Mouse (Mus musculus) liver, embryonic 14 days (tissue): ENCODE results near the gene Olfr250. TPM values are rescaled to one million over a fixed set of nuclear protein-coding genes. Genes with fewer than 3 reads are reported as not detected.

ENCODE experiments used
- polyA plus RNA-seq: library from polyadenylated mRNA; depleted of rRNA; stranded (reverse); fragments of >200 nt; gene quantifications from 2 replicates; pipeline ENCODE4 v1.2.3, GENCODE M21; 2012; rRNA removed

The Olfr250 gene
- not detected in 2 replicates for polyA plus RNA-seq

DNA sequence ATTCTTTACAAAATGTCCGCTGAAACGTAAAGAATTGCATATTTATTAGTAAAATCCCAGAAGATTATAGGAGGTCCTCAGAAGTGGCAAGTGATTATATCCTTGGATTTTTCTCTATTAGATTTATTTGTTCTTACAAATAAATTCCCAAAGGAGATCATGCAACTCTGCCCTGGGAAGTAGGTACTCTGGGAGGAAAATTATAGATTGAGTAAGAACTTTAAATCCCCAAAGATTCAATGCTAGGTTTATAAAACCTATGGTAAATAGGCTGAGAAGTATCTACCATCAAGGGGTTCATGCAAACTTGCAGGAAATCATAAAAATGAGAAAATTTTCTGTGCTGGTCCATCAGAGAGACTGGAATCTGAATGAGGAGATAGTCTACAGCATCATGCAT is at the start of gene Olfr250:
Olfr250 (plus strand) TSS at position 301 of the 400 bp plus-strand sequence.

DNA sequence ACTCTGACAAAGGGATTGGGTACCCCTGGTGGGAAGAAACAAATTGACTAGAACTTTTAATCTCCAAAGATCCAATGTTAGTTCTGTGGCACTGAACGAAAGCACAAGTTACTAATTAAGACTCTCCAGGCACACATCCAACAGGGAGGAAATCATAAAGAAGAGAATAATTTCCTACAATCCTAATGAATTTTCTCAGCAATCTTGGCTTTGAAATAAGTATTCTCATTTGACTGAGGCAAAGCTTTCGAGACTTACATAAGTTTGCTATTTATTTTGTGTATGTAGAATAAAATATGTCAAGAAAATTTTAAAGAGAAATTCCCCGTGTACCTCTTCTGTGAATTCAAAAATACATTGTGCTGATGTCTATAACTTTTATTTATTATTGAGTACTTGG is 37.9 kb upstream of the Olfr250 start, which contains the start of gene Olfr25:
Olfr25 (plus strand) TSS at position 301 of the 400 bp plus-strand sequence.

DNA sequence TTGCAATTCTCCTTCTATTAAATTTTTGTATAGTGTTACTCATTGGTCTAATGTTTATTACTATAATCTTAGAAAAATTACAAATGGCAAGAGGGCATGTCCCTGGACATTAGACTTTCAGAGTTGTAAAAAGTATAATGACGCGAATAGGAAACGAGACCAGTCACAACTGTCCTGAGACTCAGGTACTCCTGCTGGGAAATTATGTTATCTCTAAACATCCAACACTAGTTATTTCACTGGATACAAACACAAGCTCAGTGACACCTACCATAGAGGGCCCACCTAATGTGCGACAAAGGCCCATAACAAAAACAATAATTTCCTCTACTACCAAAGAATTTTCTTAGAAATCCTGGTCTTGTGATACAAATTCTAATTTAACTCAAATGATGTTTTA is 18.6 kb upstream of the Olfr250 start, which contains the start of gene Olfr898:
Olfr898 (plus strand) TSS at position 301 of the 400 bp plus-strand sequence.

DNA sequence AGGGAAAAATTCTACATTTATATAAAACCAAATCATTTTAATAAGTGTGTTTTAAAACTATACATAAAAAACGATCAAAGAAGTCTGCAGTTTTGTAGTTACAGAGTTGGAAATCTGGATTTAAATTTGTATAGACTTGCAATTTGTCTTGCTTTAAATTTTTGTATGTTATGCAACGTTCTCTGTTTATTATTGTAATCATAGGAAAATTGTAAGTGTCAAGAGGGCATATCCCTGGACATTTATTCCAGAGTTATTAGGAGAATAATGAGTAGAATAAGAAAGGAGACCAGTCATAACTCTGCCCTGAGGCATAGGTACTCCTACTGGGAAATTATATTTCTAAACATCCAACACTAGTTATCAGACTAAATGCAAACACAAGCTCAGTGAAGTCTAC is 10.1 kb downstream of the Olfr250 start, which contains the start of gene Olfr251:
Olfr251 (plus strand) TSS at position 301 of the 400 bp plus-strand sequence.

DNA sequence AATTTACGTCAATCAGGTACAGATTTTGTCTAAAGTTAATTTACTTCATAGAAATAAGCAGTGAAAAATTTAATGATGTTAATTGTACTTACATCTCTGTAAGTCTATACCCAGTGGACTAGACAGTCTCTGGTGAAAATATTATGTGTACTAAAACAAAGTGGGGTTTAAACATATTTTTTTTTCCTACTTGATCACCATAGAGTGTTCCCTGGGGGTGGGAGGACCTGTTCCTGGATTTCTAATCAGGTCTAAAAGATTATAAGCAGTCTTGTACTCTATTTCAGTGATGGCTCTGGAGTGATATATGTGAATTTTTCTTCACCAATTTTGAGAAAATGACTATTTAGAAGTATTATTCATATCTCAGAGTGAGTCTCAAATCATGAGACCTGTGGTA is 34.7 kb downstream of the Olfr250 start, which contains the start of gene Olfr147:
Olfr147 (plus strand) TSS at position 301 of the 400 bp plus-strand sequence.

Other genes with a start within 250 kb of the Olfr250 start
- not detected in 2 replicates for gene Olfr890, start 224.4 kb upstream of the Olfr250 start, polyA plus RNA-seq
- not detected in 2 replicates for gene Olfr891, start 186.1 kb upstream of the Olfr250 start, polyA plus RNA-seq
- not detected in 2 replicates for gene Olfr893, start 158.5 kb upstream of the Olfr250 start, polyA plus RNA-seq
- not detected in 2 replicates for gene Olfr894, start 148.8 kb upstream of the Olfr250 start, polyA plus RNA-seq
- not detected in 2 replicates for gene Olfr143, start 114.1 kb upstream of the Olfr250 start, polyA plus RNA-seq
- not detected in 2 replicates for gene Olfr895, start 99.0 kb upstream of the Olfr250 start, polyA plus RNA-seq
- gene Olfr896-ps1, start 75.8 kb upstream of the Olfr250 start, polyA plus RNA-seq = not detected in 2 replicates
- not detected in 2 replicates for gene Olfr25, start 37.8 kb upstream of the Olfr250 start, polyA plus RNA-seq
- not detected in 2 replicates for gene Olfr898, start 18.5 kb upstream of the Olfr250 start, polyA plus RNA-seq
- not detected in 2 replicates for gene Olfr251, start 10.2 kb downstream of the Olfr250 start, polyA plus RNA-seq
- gene Olfr147, start 34.8 kb downstream of the Olfr250 start, polyA plus RNA-seq = not detected in 2 replicates
- gene Olfr901, start 62.6 kb downstream of the Olfr250 start, polyA plus RNA-seq = not detected in 2 replicates
- not detected in 2 replicates for gene Olfr902, start 80.8 kb downstream of the Olfr250 start, polyA plus RNA-seq
- not detected in 2 replicates for gene Olfr904, start 96.2 kb downstream of the Olfr250 start, polyA plus RNA-seq
- gene Olfr905, start 104.2 kb downstream of the Olfr250 start, polyA plus RNA-seq = not detected in 2 replicates
- not detected in 2 replicates for gene Olfr906, start 120.2 kb downstream of the Olfr250 start, polyA plus RNA-seq
- not detected in 2 replicates for gene Olfr907, start 128.9 kb downstream of the Olfr250 start, polyA plus RNA-seq
- not detected in 2 replicates for gene Olfr911-ps1, start 154.7 kb downstream of the Olfr250 start, polyA plus RNA-seq
- not detected in 2 replicates for gene Olfr910, start 171.0 kb downstream of the Olfr250 start, polyA plus RNA-seq
- gene Olfr912, start 213.3 kb downstream of the Olfr250 start, polyA plus RNA-seq = not detected in 2 replicates
- not detected in 2 replicates for gene Olfr913, start 225.9 kb downstream of the Olfr250 start, polyA plus RNA-seq
- gene Olfr914, start 238.2 kb downstream of the Olfr250 start, polyA plus RNA-seq = not detected in 2 replicates